In genomic region chr7:126429503-126429898, GRCm38 (mm10) we compare ENCODE assay signal across 8 mouse cellular contexts. TPM values are rescaled to one million over a fixed set of nuclear protein-coding genes. Genes with fewer than 3 reads are reported as not detected.
DNase-seq lines count a peak whose midpoint lies in the region; ATAC-seq lines count a peak whose summit lies in the region.

No protein-coding gene starts in this region.

- no peak for DNase-seq in kidney, postnatal 10 days
- DNase-seq in layer of hippocampus, adult 9-11 months, result no peak
- DNase-seq in adipocyte (ENCODE audit: low spot score), result no peak
- no peak for DNase-seq in urinary bladder, adult 18-20 months (ENCODE audit: low spot score in 2 of 2)

- peaks cover 7% of the 10 kb centered on the region; the same call in 1 of the 2 replicates for H3K36me3 ChIP-seq in kidney, embryonic 16.5 days (ENCODE audit: insufficient read depth, low read length)
- peaks cover 3% of the 10 kb centered on the region for H3K36me3 ChIP-seq in embryonic facial prominence, embryonic 12.5 days
- H3K36me3 ChIP-seq in intestine, embryonic 16.5 days (ENCODE audit: control insufficient read depth, insufficient read depth, low read length), result no peaks in the 10 kb centered on the region
- H3K36me3 ChIP-seq in neural tube, embryonic 12.5 days, result peaks cover 9% of the 10 kb centered on the region; the same call in 1 of the 2 replicates

- H3K9me3 ChIP-seq in kidney, embryonic 16.5 days (ENCODE audit: low read length), result 0 out of 2 replicates have a peak, but pooled peaks cover 5% of the 10 kb centered on the region
- H3K9me3 ChIP-seq in embryonic facial prominence, embryonic 12.5 days, result no peaks in the 10 kb centered on the region
- 0 out of 2 replicates have a peak, but pooled peaks cover 3% of the 10 kb centered on the region for H3K9me3 ChIP-seq in intestine, embryonic 16.5 days (ENCODE audit: control insufficient read depth, low read length)
- no peaks in the 10 kb centered on the region for H3K9me3 ChIP-seq in neural tube, embryonic 12.5 days

- H3K27me3 ChIP-seq in kidney, embryonic 16.5 days (ENCODE audit: insufficient read depth, low read length), result no peaks in the 10 kb centered on the region
- no peaks in the 10 kb centered on the region for H3K27me3 ChIP-seq in embryonic facial prominence, embryonic 12.5 days
- no peaks in the 10 kb centered on the region for H3K27me3 ChIP-seq in intestine, embryonic 16.5 days (replicated peaks; ENCODE audit: control insufficient read depth, insufficient read depth, low read length)
- no peaks in the 10 kb centered on the region for H3K27me3 ChIP-seq in neural tube, embryonic 12.5 days (replicated peaks)

- WGBS in kidney, embryonic 16.5 days, result 25% methylated on average over 15 of the region's 15 CpGs
- WGBS in embryonic facial prominence, embryonic 12.5 days, result 26% methylated on average over 15 of the region's 15 CpGs
- 25% methylated on average over 15 of the region's 15 CpGs for WGBS in intestine, embryonic 16.5 days
- 28% methylated on average over 15 of the region's 15 CpGs for WGBS in neural tube, embryonic 12.5 days

- H3K4me1 ChIP-seq in kidney, embryonic 16.5 days (ENCODE audit: insufficient read depth, low read length), result peaks cover 17% of the 10 kb centered on the region
- peaks cover 12% of the 10 kb centered on the region for H3K4me1 ChIP-seq in embryonic facial prominence, embryonic 12.5 days
- H3K4me1 ChIP-seq in intestine, embryonic 16.5 days (ENCODE audit: control insufficient read depth, insufficient read depth, low read length), result peaks cover 10% of the 10 kb centered on the region
- H3K4me1 ChIP-seq in neural tube, embryonic 12.5 days, result peaks cover 7% of the 10 kb centered on the region

- peak overlapping the region; percentile 88 for H3K4me2 ChIP-seq in kidney, embryonic 16.5 days (replicated peaks; ENCODE audit: low read depth, low read length)
- peak overlapping the region; percentile 79 for H3K4me2 ChIP-seq in embryonic facial prominence, embryonic 12.5 days (replicated peaks)
- H3K4me2 ChIP-seq in intestine, embryonic 16.5 days (ENCODE audit: low read depth, low read length), result peak overlapping the region; percentile 95
- peak overlapping the region; percentile 84 for H3K4me2 ChIP-seq in neural tube, embryonic 12.5 days (replicated peaks)

- peak overlapping the region; percentile 84 for H3K9ac ChIP-seq in kidney, embryonic 16.5 days (replicated peaks; ENCODE audit: low read length)
- H3K9ac ChIP-seq in embryonic facial prominence, embryonic 12.5 days, result peak overlapping the region; percentile 86
- H3K9ac ChIP-seq in intestine, embryonic 16.5 days (ENCODE audit: low read depth, low read length), result peak overlapping the region; percentile 84
- peak overlapping the region; percentile 83 for H3K9ac ChIP-seq in neural tube, embryonic 12.5 days

- peak; percentile 28; the same call in 1 of the 2 replicates for ATAC-seq in kidney, embryonic 16.5 days (ENCODE audit: low FRiP score, low TSS enrichment)
- ATAC-seq in embryonic facial prominence, embryonic 12.5 days (ENCODE audit: insufficient number of reproducible peaks, insufficient read depth, low FRiP score, low TSS enrichment), result no peak
- ATAC-seq in intestine, embryonic 16.5 days, result peak; percentile 18
- no peak; the same call in 1 of the 2 replicates for ATAC-seq in neural tube, embryonic 12.5 days (ENCODE audit: low FRiP score, low read depth)

- peak overlapping the region; percentile 38; the same call in 1 of the 2 replicates for H3K27ac ChIP-seq in kidney, embryonic 16.5 days (ENCODE audit: low read length)
- peak overlapping the region; percentile 91; the same call in 1 of the 2 replicates for H3K27ac ChIP-seq in embryonic facial prominence, embryonic 12.5 days
- H3K27ac ChIP-seq in intestine, embryonic 16.5 days (ENCODE audit: low read length), result no peak overlapping the region
- no peak overlapping the region for H3K27ac ChIP-seq in neural tube, embryonic 12.5 days

- H3K4me3 ChIP-seq in kidney, embryonic 16.5 days (ENCODE audit: low read length), result peak overlapping the region; percentile 67
- H3K4me3 ChIP-seq in embryonic facial prominence, embryonic 12.5 days, result peak overlapping the region; percentile 70
- peak overlapping the region; percentile 77 for H3K4me3 ChIP-seq in intestine, embryonic 16.5 days (ENCODE audit: low read length)
- H3K4me3 ChIP-seq in neural tube, embryonic 12.5 days, result peak overlapping the region; percentile 77

RNA-seq across cellular contexts. Expression of gene Rabep2, which starts 0.9 kb away (rescaled TPM):
- polyA plus RNA-seq in kidney, embryonic 16.5 days (2015; fragmentation: Nextera tagmentation; extraction: Ambion mirVana), result 36.2 and 39.0 TPM in 2 replicates
- 35.3 and 36.7 TPM in 2 replicates for polyA plus RNA-seq in embryonic facial prominence, embryonic 12.5 days (2016; fragmentation: Nextera tagmentation; extraction: Ambion mirVana)
- 22.6 and 25.0 TPM in 2 replicates for polyA plus RNA-seq in intestine, embryonic 16.5 days (2015; fragmentation: Nextera tagmentation; extraction: Ambion mirVana)
- 26.8 TPM in 2 replicates for polyA plus RNA-seq in neural tube, embryonic 12.5 days (2016; fragmentation: Nextera tagmentation; extraction: Ambion mirVana)

RNA-seq across cellular contexts. Expression of gene Cd19, which starts 14.8 kb away (rescaled TPM):
- 0.09 TPM in 1 of 2 replicates, not detected in the other for polyA plus RNA-seq in kidney, embryonic 16.5 days (2015; fragmentation: Nextera tagmentation; extraction: Ambion mirVana)
- not detected in 2 replicates for polyA plus RNA-seq in embryonic facial prominence, embryonic 12.5 days (2016; fragmentation: Nextera tagmentation; extraction: Ambion mirVana)
- 0.28 and 0.37 TPM in 2 replicates for polyA plus RNA-seq in intestine, embryonic 16.5 days (2015; fragmentation: Nextera tagmentation; extraction: Ambion mirVana)
- polyA plus RNA-seq in neural tube, embryonic 12.5 days (2016; fragmentation: Nextera tagmentation; extraction: Ambion mirVana), result not detected in 2 replicates

RNA-seq across cellular contexts. Expression of gene Nfatc2ip, which starts 33.0 kb away (rescaled TPM):
- polyA plus RNA-seq in kidney, embryonic 16.5 days (2015; fragmentation: Nextera tagmentation; extraction: Ambion mirVana), result 1.9 and 2.5 TPM in 2 replicates
- 3.1 and 3.2 TPM in 2 replicates for polyA plus RNA-seq in embryonic facial prominence, embryonic 12.5 days (2016; fragmentation: Nextera tagmentation; extraction: Ambion mirVana)
- polyA plus RNA-seq in intestine, embryonic 16.5 days (2015; fragmentation: Nextera tagmentation; extraction: Ambion mirVana), result 0.99 and 1.4 TPM in 2 replicates
- 3.2 and 4.2 TPM in 2 replicates for polyA plus RNA-seq in neural tube, embryonic 12.5 days (2016; fragmentation: Nextera tagmentation; extraction: Ambion mirVana)

RNA-seq across cellular contexts. Expression of gene Atp2a1, which starts 33.4 kb away (rescaled TPM):
- 7.1 and 7.8 TPM in 2 replicates for polyA plus RNA-seq in kidney, embryonic 16.5 days (2015; fragmentation: Nextera tagmentation; extraction: Ambion mirVana)
- 22.3 and 26.8 TPM in 2 replicates for polyA plus RNA-seq in embryonic facial prominence, embryonic 12.5 days (2016; fragmentation: Nextera tagmentation; extraction: Ambion mirVana)
- 1.1 and 1.3 TPM in 2 replicates for polyA plus RNA-seq in intestine, embryonic 16.5 days (2015; fragmentation: Nextera tagmentation; extraction: Ambion mirVana)
- polyA plus RNA-seq in neural tube, embryonic 12.5 days (2016; fragmentation: Nextera tagmentation; extraction: Ambion mirVana), result 10.2 and 16.5 TPM in 2 replicates

RNA-seq across cellular contexts. Expression of gene Sh2b1, which starts 45.7 kb away (rescaled TPM):
- 62.5 and 66.5 TPM in 2 replicates for polyA plus RNA-seq in kidney, embryonic 16.5 days (2015; fragmentation: Nextera tagmentation; extraction: Ambion mirVana)
- 60.2 and 62.6 TPM in 2 replicates for polyA plus RNA-seq in embryonic facial prominence, embryonic 12.5 days (2016; fragmentation: Nextera tagmentation; extraction: Ambion mirVana)
- 43.2 and 44.6 TPM in 2 replicates for polyA plus RNA-seq in intestine, embryonic 16.5 days (2015; fragmentation: Nextera tagmentation; extraction: Ambion mirVana)
- 60.5 and 62.9 TPM in 2 replicates for polyA plus RNA-seq in neural tube, embryonic 12.5 days (2016; fragmentation: Nextera tagmentation; extraction: Ambion mirVana)

Comparison
In these comparisons a context has a peak if more than half of its experiments do, and no peak if none do; other contexts are left out.
1. ATAC-seq: peak in kidney, embryonic 16.5 days (single experiment) and intestine, embryonic 16.5 days (single experiment); none in embryonic facial prominence, embryonic 12.5 days (single experiment) and neural tube, embryonic 12.5 days (single experiment).
2. H3K27ac ChIP-seq: peak in kidney, embryonic 16.5 days (single experiment) and embryonic facial prominence, embryonic 12.5 days (single experiment); none in intestine, embryonic 16.5 days (single experiment) and neural tube, embryonic 12.5 days (single experiment).
3. Peak in every context shown above with its lines, with median percentiles within 50 percentile points of each other: H3K4me2 ChIP-seq, H3K4me3 ChIP-seq and H3K9ac ChIP-seq.